Comparison of ENCODE assay signal across 11 mouse cellular contexts in the genomic region with DNA sequence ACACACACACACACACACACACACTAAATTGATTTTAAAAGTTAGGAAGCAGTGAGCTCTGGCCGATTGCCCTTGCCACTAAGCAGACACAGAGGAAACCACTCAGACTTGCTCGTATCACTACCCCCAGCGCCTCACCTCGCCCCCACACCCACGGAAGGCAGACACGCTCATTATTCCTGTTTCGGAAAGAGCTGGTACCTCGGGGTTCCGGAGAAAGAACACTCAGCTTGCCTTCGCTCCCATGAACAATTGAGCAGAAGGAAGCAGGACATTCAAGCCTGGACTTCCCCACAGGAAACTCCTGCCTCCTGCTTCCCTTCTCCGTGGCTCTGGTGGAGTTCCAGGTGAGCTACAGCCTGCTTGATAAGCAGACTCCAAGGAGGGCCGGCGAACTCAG.
DNase-seq lines count a peak whose midpoint lies in the region; ATAC-seq and TF ChIP-seq lines count a peak whose summit lies in the region.
"Had no signal": no experiment of that assay in that cellular context is flagged by ENCODE, and none has a peak within 500 bp of the region (broad histone marks: within the 10 kb centered on the region; RNA-seq: fewer than 3 reads in every experiment).

No protein-coding gene starts in this region.

- WGBS in intestine, embryonic 14.5 days: 63% methylated on average over 13 of the region's 13 CpGs
- 71% methylated on average over 13 of the region's 13 CpGs for WGBS in intestine, postnatal 0 days
- WGBS in heart, embryonic 12.5 days: 60% methylated on average over 13 of the region's 13 CpGs
- 63% methylated on average over 13 of the region's 13 CpGs for WGBS in kidney, embryonic 15.5 days
- WGBS in forebrain, embryonic 10.5 days: 85% methylated on average over 13 of the region's 13 CpGs

- H3K4me2 ChIP-seq in intestine, embryonic 14.5 days (ENCODE audit: low read length): 0 out of 2 replicates have a peak overlapping the region, but pooled peaks have one; percentile 3
- H3K4me2 ChIP-seq in intestine, postnatal 0 days (replicated peaks; ENCODE audit: low read depth): no peak overlapping the region
- H3K4me2 ChIP-seq in heart, embryonic 12.5 days: 0 out of 2 replicates have a peak overlapping the region, but pooled peaks have one; percentile 9
- H3K4me2 ChIP-seq in kidney, embryonic 15.5 days: no peak overlapping the region

- ATAC-seq in intestine, embryonic 14.5 days (replicated peaks; ENCODE audit: low FRiP score, low TSS enrichment, low read depth): no peak
- no peak for ATAC-seq in intestine, postnatal 0 days
- ATAC-seq in activated CD4-positive, CD25-positive, alpha-beta regulatory T cell, adult 4 months: peak; percentile 53
- no peak for ATAC-seq in heart, embryonic 12.5 days (ENCODE audit: insufficient number of reproducible peaks, low FRiP score)
- no peak for ATAC-seq in kidney, embryonic 15.5 days (replicated peaks; ENCODE audit: low FRiP score)

- no peak overlapping the region for H3K4me3 ChIP-seq in intestine, embryonic 14.5 days (ENCODE audit: low read depth, low read length)
- H3K4me3 ChIP-seq in intestine, postnatal 0 days (ENCODE audit: low read depth, low read length): no peak overlapping the region
- no peak overlapping the region for H3K4me3 ChIP-seq in heart, embryonic 12.5 days
- no peak overlapping the region for H3K4me3 ChIP-seq in kidney, embryonic 15.5 days (replicated peaks)
- H3K4me3 ChIP-seq in forebrain, embryonic 10.5 days: no peak overlapping the region
- H3K4me3 ChIP-seq: myocyte had no signal

- no peak for DNase-seq in intestine, embryonic 14.5 days (ENCODE audit: low spot score)
- DNase-seq in testis, postnatal 14 days (ENCODE audit: low spot score): no peak
- DNase-seq in left cerebral cortex, adult 8-10 months (ENCODE audit: low spot score in 2 of 2): no peak
- no peak for DNase-seq in forebrain, embryonic 10.5 days (ENCODE audit: extremely low spot score, low spot score)
- DNase-seq: lung, postnatal 10 days; thymus, adult 18-20 months had no signal

- TF ChIP-seq CTCF in intestine, postnatal 0 days (IDR thresholded peaks at IDR 0.05; ENCODE audit: low read depth): no peak

- H3K4me1 ChIP-seq in intestine, embryonic 14.5 days (replicated peaks; ENCODE audit: control insufficient read depth, insufficient read depth, low read length): peaks cover 11% of the 10 kb centered on the region
- H3K4me1 ChIP-seq in intestine, postnatal 0 days (replicated peaks; ENCODE audit: control insufficient read depth, insufficient read depth, low read length): 0 out of 2 replicates have a peak, but pooled peaks cover 4% of the 10 kb centered on the region
- H3K4me1 ChIP-seq in heart, embryonic 12.5 days (replicated peaks): peaks cover 16% of the 10 kb centered on the region
- peaks cover 68% of the 10 kb centered on the region for H3K4me1 ChIP-seq in kidney, embryonic 15.5 days
- H3K4me1 ChIP-seq in forebrain, embryonic 10.5 days: peaks cover 21% of the 10 kb centered on the region

- H3K9me3 ChIP-seq in intestine, embryonic 14.5 days (ENCODE audit: control insufficient read depth, low read length): no peaks in the 10 kb centered on the region
- no peaks in the 10 kb centered on the region for H3K9me3 ChIP-seq in intestine, postnatal 0 days (ENCODE audit: control insufficient read depth)
- no peaks in the 10 kb centered on the region for H3K9me3 ChIP-seq in heart, embryonic 12.5 days (replicated peaks)
- H3K9me3 ChIP-seq in kidney, embryonic 15.5 days (replicated peaks): no peaks in the 10 kb centered on the region
- H3K9me3 ChIP-seq in forebrain, embryonic 10.5 days: no peaks in the 10 kb centered on the region

- no peak overlapping the region for H3K27ac ChIP-seq in intestine, embryonic 14.5 days (ENCODE audit: low read depth)
- no peak overlapping the region for H3K27ac ChIP-seq in intestine, postnatal 0 days (ENCODE audit: low read depth, low read length)
- peak overlapping the region; percentile 12; the same call in 1 of the 2 replicates for H3K27ac ChIP-seq in heart, embryonic 12.5 days (ENCODE audit: poor library complexity, severe bottlenecking)
- H3K27ac ChIP-seq in kidney, embryonic 15.5 days: peak overlapping the region; percentile 71
- no peak overlapping the region for H3K27ac ChIP-seq in forebrain, embryonic 10.5 days

- H3K36me3 ChIP-seq in intestine, embryonic 14.5 days (ENCODE audit: control insufficient read depth, insufficient read depth, low read length): no peaks in the 10 kb centered on the region
- H3K36me3 ChIP-seq in intestine, postnatal 0 days (ENCODE audit: control insufficient read depth, insufficient read depth): no peaks in the 10 kb centered on the region
- no peaks in the 10 kb centered on the region for H3K36me3 ChIP-seq in heart, embryonic 12.5 days
- no peaks in the 10 kb centered on the region for H3K36me3 ChIP-seq in kidney, embryonic 15.5 days
- H3K36me3 ChIP-seq in forebrain, embryonic 10.5 days (replicated peaks): no peaks in the 10 kb centered on the region

- H3K27me3 ChIP-seq in intestine, embryonic 14.5 days (replicated peaks; ENCODE audit: control insufficient read depth, insufficient read depth, low read length): no peaks in the 10 kb centered on the region
- no peaks in the 10 kb centered on the region for H3K27me3 ChIP-seq in intestine, postnatal 0 days (replicated peaks; ENCODE audit: control insufficient read depth, insufficient read depth, low read length)
- H3K27me3 ChIP-seq in heart, embryonic 12.5 days (replicated peaks): no peaks in the 10 kb centered on the region
- H3K27me3 ChIP-seq in kidney, embryonic 15.5 days: no peaks in the 10 kb centered on the region
- H3K27me3 ChIP-seq in forebrain, embryonic 10.5 days (ENCODE audit: poor library complexity, severe bottlenecking): no peaks in the 10 kb centered on the region

- no peak overlapping the region for H3K9ac ChIP-seq in intestine, embryonic 14.5 days (ENCODE audit: low read length)
- H3K9ac ChIP-seq in intestine, postnatal 0 days (ENCODE audit: low read depth, low read length): no peak overlapping the region
- no peak overlapping the region for H3K9ac ChIP-seq in heart, embryonic 12.5 days
- no peak overlapping the region for H3K9ac ChIP-seq in kidney, embryonic 15.5 days

Comparison
In these comparisons a context has a peak if more than half of its experiments do, and no peak if none do; other contexts are left out.
1. H3K4me2 ChIP-seq: peak in intestine, embryonic 14.5 days (single experiment) and heart, embryonic 12.5 days (single experiment); none in intestine, postnatal 0 days (single experiment) and kidney, embryonic 15.5 days (single experiment).
2. H3K27ac ChIP-seq: peak in heart, embryonic 12.5 days (single experiment) and kidney, embryonic 15.5 days (single experiment); none in intestine, embryonic 14.5 days (single experiment), intestine, postnatal 0 days (single experiment) and forebrain, embryonic 10.5 days (single experiment).